Mouse (Mus musculus): ENCODE measurements around the gene Tlr5. TPM values are rescaled to one million over a fixed set of nuclear protein-coding genes. Genes with fewer than 3 reads are reported as not detected.

Tlr5 gene
- polyA plus RNA-seq (2017; shearing (Covaris generic)) = 0.67 TPM

DNA sequence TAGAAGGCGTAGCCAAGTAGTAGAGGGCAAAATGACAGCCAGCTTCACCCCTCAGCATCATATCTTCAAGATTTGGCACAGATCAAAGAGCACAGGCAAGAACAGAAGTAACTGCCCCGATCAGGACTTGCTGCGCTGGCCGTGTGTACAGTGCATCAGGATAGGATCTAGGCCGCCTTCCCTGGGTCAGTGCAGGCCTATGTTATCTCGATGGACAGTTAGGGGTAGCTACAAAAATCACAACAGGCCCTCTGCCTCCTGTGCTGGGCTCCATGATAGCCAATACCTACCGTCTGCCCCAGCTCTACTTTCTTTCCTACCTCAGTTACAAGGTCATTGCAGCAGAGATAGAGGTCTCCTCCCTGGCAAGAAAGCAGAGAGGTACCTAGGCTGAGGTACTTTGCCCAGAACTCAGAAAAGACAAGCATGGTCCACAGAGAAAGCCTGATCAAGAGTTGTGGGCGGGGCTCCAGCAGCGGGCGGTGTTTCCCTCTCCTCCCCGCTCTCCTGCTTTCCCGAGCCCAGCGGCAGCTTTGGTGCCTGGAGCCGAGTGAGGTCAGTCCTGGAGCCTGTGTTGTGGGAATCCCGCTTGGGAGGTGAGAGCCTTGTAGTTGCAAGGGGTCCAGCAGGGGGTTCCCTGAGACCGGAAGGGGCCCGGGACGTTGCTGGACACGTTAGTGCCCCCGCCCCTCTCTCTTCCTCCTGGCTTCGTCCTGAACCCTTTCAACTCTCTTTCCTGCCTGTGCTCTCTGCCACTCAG is at the start of gene Tlr5:
Tlr5 (plus strand) TSS at position 502 of the 760 bp plus-strand sequence.

Other genes with a start within 250 kb of the Tlr5 start
- gene Ccdc185, start 205.6 kb upstream of the Tlr5 start, polyA plus RNA-seq (2017; shearing (Covaris generic)) = not detected
- 3.8 TPM for gene Susd4, start 190.9 kb upstream of the Tlr5 start, polyA plus RNA-seq (2017; shearing (Covaris generic))

Measured in CD4-positive, CD25-positive, alpha-beta regulatory T cell (primary cell).